ENCODE assay signal across 20 mouse cellular contexts in genomic region chr17:12479416-12479815, GRCm38 (mm10). TPM values are rescaled to one million over a fixed set of nuclear protein-coding genes. Genes with fewer than 3 reads are reported as not detected.
DNase-seq lines count a peak whose midpoint lies in the region; ATAC-seq and TF ChIP-seq lines count a peak whose summit lies in the region.
"Had no signal": no experiment of that assay in that cellular context is flagged by ENCODE, and none has a peak within 500 bp of the region (broad histone marks: within the 10 kb centered on the region; RNA-seq: fewer than 3 reads in every experiment).

No protein-coding gene starts in this region.

- H3K27me3 ChIP-seq in kidney, postnatal 0 days (ENCODE audit: insufficient read depth, low read length): no peaks in the 10 kb centered on the region
- H3K27me3 ChIP-seq in midbrain, embryonic 14.5 days (ENCODE audit: control insufficient read depth, insufficient read depth, low read length): no peaks in the 10 kb centered on the region
- no peaks in the 10 kb centered on the region for H3K27me3 ChIP-seq in midbrain, embryonic 13.5 days
- no peaks in the 10 kb centered on the region for H3K27me3 ChIP-seq in embryonic facial prominence, embryonic 14.5 days (replicated peaks; ENCODE audit: control insufficient read depth, insufficient read depth, low read length)
- H3K27me3 ChIP-seq: hindbrain, embryonic 15.5 days; intestine, embryonic 15.5 days; midbrain, embryonic 12.5 days; neural tube, embryonic 15.5 days had no signal

- no peak overlapping the region for H3K4me2 ChIP-seq in kidney, postnatal 0 days (ENCODE audit: low read length)
- no peak overlapping the region for H3K4me2 ChIP-seq in midbrain, embryonic 14.5 days (ENCODE audit: low read length)
- H3K4me2 ChIP-seq in midbrain, embryonic 13.5 days (replicated peaks): no peak overlapping the region
- no peak overlapping the region for H3K4me2 ChIP-seq in embryonic facial prominence, embryonic 14.5 days (ENCODE audit: low read depth, low read length)
- H3K4me2 ChIP-seq: hindbrain, embryonic 15.5 days; intestine, embryonic 15.5 days; midbrain, embryonic 12.5 days; neural tube, embryonic 15.5 days had no signal

- no peaks in the 10 kb centered on the region for H3K36me3 ChIP-seq in kidney, postnatal 0 days (ENCODE audit: insufficient read depth, low read length)
- no peaks in the 10 kb centered on the region for H3K36me3 ChIP-seq in midbrain, embryonic 14.5 days (ENCODE audit: control insufficient read depth, insufficient read depth, low read length)
- H3K36me3 ChIP-seq in midbrain, embryonic 13.5 days: no peaks in the 10 kb centered on the region
- H3K36me3 ChIP-seq in embryonic facial prominence, embryonic 14.5 days (ENCODE audit: control insufficient read depth, insufficient read depth, low read length): no peaks in the 10 kb centered on the region
- H3K36me3 ChIP-seq: forebrain, embryonic 10.5 days; hindbrain, embryonic 15.5 days; intestine, embryonic 15.5 days; midbrain, embryonic 12.5 days; neural tube, embryonic 15.5 days had no signal

- ATAC-seq in kidney, postnatal 0 days (replicated peaks; ENCODE audit: low FRiP score, low read depth): no peak
- ATAC-seq in midbrain, embryonic 14.5 days (ENCODE audit: low FRiP score, low TSS enrichment): no peak
- ATAC-seq in midbrain, embryonic 13.5 days: no peak
- ATAC-seq in embryonic facial prominence, embryonic 14.5 days (ENCODE audit: low read depth): no peak
- ATAC-seq: intestine, embryonic 15.5 days; Patski had no signal

- WGBS in kidney, postnatal 0 days: 35% methylated on average over 2 of the region's 2 CpGs
- WGBS in midbrain, embryonic 14.5 days: 25% methylated on average over 2 of the region's 2 CpGs
- 39% methylated on average over 2 of the region's 2 CpGs for WGBS in midbrain, embryonic 13.5 days
- 41% methylated on average over 2 of the region's 2 CpGs for WGBS in embryonic facial prominence, embryonic 14.5 days

- no peaks in the 10 kb centered on the region for H3K4me1 ChIP-seq in kidney, postnatal 0 days (replicated peaks; ENCODE audit: insufficient read depth, low read length)
- H3K4me1 ChIP-seq in midbrain, embryonic 14.5 days (ENCODE audit: control insufficient read depth, insufficient read depth, low read length): no peaks in the 10 kb centered on the region
- 0 out of 2 replicates have a peak, but pooled peaks cover 5% of the 10 kb centered on the region for H3K4me1 ChIP-seq in midbrain, embryonic 13.5 days (replicated peaks)
- H3K4me1 ChIP-seq in embryonic facial prominence, embryonic 14.5 days (ENCODE audit: control insufficient read depth, insufficient read depth, low read length): no peaks in the 10 kb centered on the region
- H3K4me1 ChIP-seq: forebrain, embryonic 10.5 days; hindbrain, embryonic 15.5 days; intestine, embryonic 15.5 days; midbrain, embryonic 12.5 days; neural tube, embryonic 15.5 days had no signal

- no peak overlapping the region for H3K9ac ChIP-seq in kidney, postnatal 0 days (ENCODE audit: low read depth, low read length)
- H3K9ac ChIP-seq in midbrain, embryonic 14.5 days (replicated peaks; ENCODE audit: low read length): no peak overlapping the region
- H3K9ac ChIP-seq in midbrain, embryonic 13.5 days (replicated peaks): no peak overlapping the region
- H3K9ac ChIP-seq in embryonic facial prominence, embryonic 14.5 days (ENCODE audit: low read depth, low read length): no peak overlapping the region
- H3K9ac ChIP-seq: hindbrain, embryonic 15.5 days; intestine, embryonic 15.5 days; midbrain, embryonic 12.5 days; neural tube, embryonic 15.5 days had no signal

- H3K4me3 ChIP-seq in kidney, postnatal 0 days (replicated peaks; ENCODE audit: low read depth, low read length): no peak overlapping the region
- no peak overlapping the region for H3K4me3 ChIP-seq in midbrain, embryonic 14.5 days (replicated peaks; ENCODE audit: low read depth, low read length)
- H3K4me3 ChIP-seq in midbrain, embryonic 13.5 days (replicated peaks): no peak overlapping the region
- H3K4me3 ChIP-seq in embryonic facial prominence, embryonic 14.5 days (ENCODE audit: low read depth, low read length): no peak overlapping the region
- H3K4me3 ChIP-seq: forebrain, embryonic 10.5 days; hindbrain, embryonic 15.5 days; intestine, embryonic 15.5 days; midbrain, embryonic 12.5 days; neural tube, embryonic 15.5 days had no signal

- TF ChIP-seq CTCF in kidney, postnatal 0 days (IDR thresholded peaks at IDR 0.05; ENCODE audit: low read depth): no peak

- no peak overlapping the region for H3K27ac ChIP-seq in kidney, postnatal 0 days
- H3K27ac ChIP-seq in midbrain, embryonic 14.5 days (replicated peaks; ENCODE audit: low read depth, low read length): no peak overlapping the region
- no peak overlapping the region for H3K27ac ChIP-seq in midbrain, embryonic 13.5 days
- no peak overlapping the region for H3K27ac ChIP-seq in embryonic facial prominence, embryonic 14.5 days (replicated peaks; ENCODE audit: low read depth, low read length)
- H3K27ac ChIP-seq: forebrain, embryonic 10.5 days; hindbrain, embryonic 15.5 days; intestine, embryonic 15.5 days; midbrain, embryonic 12.5 days; neural tube, embryonic 15.5 days had no signal

- 0 out of 2 replicates have a peak, but pooled peaks cover 2% of the 10 kb centered on the region for H3K9me3 ChIP-seq in kidney, postnatal 0 days (replicated peaks; ENCODE audit: low read length)
- no peaks in the 10 kb centered on the region for H3K9me3 ChIP-seq in midbrain, embryonic 14.5 days (ENCODE audit: control insufficient read depth, low read length)
- H3K9me3 ChIP-seq in midbrain, embryonic 13.5 days: no peaks in the 10 kb centered on the region
- no peaks in the 10 kb centered on the region for H3K9me3 ChIP-seq in embryonic facial prominence, embryonic 14.5 days (ENCODE audit: control insufficient read depth, low read length)
- H3K9me3 ChIP-seq: forebrain, embryonic 10.5 days; hindbrain, embryonic 15.5 days; intestine, embryonic 15.5 days; midbrain, embryonic 12.5 days; neural tube, embryonic 15.5 days had no signal

- peak; percentile 62 for DNase-seq in kidney, postnatal 0 days (ENCODE audit: low spot score)
- DNase-seq in kidney, postnatal 4 days: no peak
- peak; percentile 14 for DNase-seq in midbrain, embryonic 14.5 days
- peak; percentile 64 for DNase-seq in embryonic facial prominence, embryonic 14.5 days (ENCODE audit: low spot score)
- DNase-seq in gastrocnemius, adult 18-20 months (ENCODE audit: low spot score): no peak
- DNase-seq in embryo, embryonic 10.5 days (ENCODE audit: low spot score): no peak
- DNase-seq: adrenal gland, postnatal 25 days; cerebellum, adult 9-11 months; heart, postnatal 4 days; kidney, adult 9 months; kidney, postnatal 36 days; right cerebral cortex, postnatal 25 days; thymus, adult 18-20 months had no signal

RNA-seq across cellular contexts. Expression of gene Slc22a3, which starts 28.1 kb away (rescaled TPM):
- 0.57 and 0.68 TPM in 2 replicates for polyA plus RNA-seq in kidney, postnatal 0 days (2015; fragmentation: Nextera tagmentation; extraction: Ambion mirVana)
- 0.74 TPM in 2 replicates for polyA plus RNA-seq in midbrain, embryonic 14.5 days (2014; fragmentation: Nextera tagmentation; extraction: Ambion mirVana)
- 0.19 and 0.51 TPM in 2 replicates for polyA plus RNA-seq in midbrain, embryonic 13.5 days (2015; fragmentation: Nextera tagmentation; extraction: Ambion mirVana)
- polyA plus RNA-seq in embryonic facial prominence, embryonic 14.5 days (2014; fragmentation: Nextera tagmentation; extraction: Ambion mirVana): 0.84 and 1.4 TPM in 2 replicates
- total RNA-seq in gastrocnemius, adult 18-20 months (2021): 1 to 10 TPM; 1.1 to 1.3 TPM
- polyA plus RNA-seq: Patski had no signal

Comparison
In these comparisons a context has a peak if more than half of its experiments do, and no peak if none do; other contexts are left out.
1. DNase-seq: peak in kidney, postnatal 0 days (single experiment), midbrain, embryonic 14.5 days (single experiment) and embryonic facial prominence, embryonic 14.5 days (single experiment); none in kidney, postnatal 4 days (0 of 2), gastrocnemius, adult 18-20 months (single experiment) and embryo, embryonic 10.5 days (single experiment).